Mouse (Mus musculus) forebrain, postnatal 0 days (tissue): ENCODE measurements at regions not wholly inside any gene's neighbourhood (a gene's known extent, or its start where the extent isn't known, plus 50 kb on each side); places are given as distances from the start of the nearest gene placed in this dataset.

ENCODE experiments used
- ATAC-seq: fragments of 200-750 bp; cut with Nextera tagmentation; 2 replicates; pipeline ENCODE4 v1.8.0; 2017; ENCODE audit warnings: mild to moderate bottlenecking, moderate library complexity
- DNase-seq: peaks from one replicate; pipeline ENCODE4 v3.0.0-alpha.2; 2015
- H3K27ac ChIP-seq: fragments of 300-500 bp; sonication (generic); 2 replicates; pipeline ENCODE4 v1.5.1; 2014; ENCODE audit warnings: low read depth, mild to moderate bottlenecking, antibody characterized with exemption, low read length, moderate library complexity, mixed read lengths
- H3K27me3 ChIP-seq: fragments of 300-500 bp; sonication (generic); 2 replicates; pipeline ENCODE4 v1.6.1; 2014; ENCODE audit warnings: mild to moderate bottlenecking, low read length, mixed read lengths; ENCODE audit not compliant: insufficient read depth
- H3K36me3 ChIP-seq: fragments of 300-500 bp; sonication (generic); 2 replicates; pipeline ENCODE4 v1.6.1; 2014; ENCODE audit warnings: mild to moderate bottlenecking, moderate library complexity; ENCODE audit not compliant: insufficient read depth
- H3K4me1 ChIP-seq: fragments of 300-500 bp; sonication (generic); 2 replicates; pipeline ENCODE4 v1.6.1; 2014; ENCODE audit warnings: antibody characterized with exemption; ENCODE audit not compliant: insufficient read depth
- H3K4me2 ChIP-seq: fragments of 300-500 bp; sonication (generic); 2 replicates; pipeline ENCODE4 v1.6.1; 2014; ENCODE audit warnings: low read depth, mild to moderate bottlenecking, moderate library complexity
- H3K4me3 ChIP-seq: fragments of 300-500 bp; sonication (generic); 2 replicates; pipeline ENCODE4 v1.5.1; 2014; ENCODE audit warnings: low read depth, low read length, mixed read lengths
- H3K9ac ChIP-seq: fragments of 300-500 bp; sonication (generic); 2 replicates; pipeline ENCODE4 v1.6.1; 2014; ENCODE audit warnings: mild to moderate bottlenecking
- H3K9me3 ChIP-seq: fragments of 300-500 bp; sonication (generic); 2 replicates; pipeline ENCODE4 v1.6.1; 2016; ENCODE audit warnings: low read length
- CTCF ChIP-seq: sonication (generic); IDR thresholded peaks from 2 replicates; pipeline ENCODE4 v1.5.1; 2016; ENCODE audit warnings: antibody characterized with exemption, control low read depth, low read depth
- WGBS: fragments of 180-500 bp; shearing (Covaris S2); extraction: QIAGEN DNeasy Blood & Tissue Kit; methylation state at CpG from one replicate; pipeline ENCODE4 v1.1.7; 2014; 5-methylcytosine and 5-hydroxymethylcytosine counted together

DNA sequence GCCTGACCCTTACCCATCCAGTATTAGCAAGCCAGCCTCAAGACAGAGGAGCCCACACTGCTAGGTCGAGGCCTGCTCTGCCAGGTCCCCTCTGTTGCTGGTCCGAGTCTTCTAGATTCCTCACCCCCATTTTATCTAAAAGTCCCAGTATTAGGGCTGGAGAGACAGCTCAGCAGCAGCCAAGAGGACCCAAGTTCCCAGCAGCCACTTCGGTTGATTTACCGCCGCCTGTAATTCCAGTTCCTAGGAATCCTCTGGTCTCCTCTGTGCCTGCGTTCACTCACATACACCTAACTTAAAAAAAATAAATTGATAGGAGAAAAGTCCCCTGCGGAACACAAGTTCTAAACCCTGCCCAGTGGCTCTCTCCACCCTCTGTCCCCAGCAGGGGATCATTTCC is 138.9 kb upstream of the Ubl3 start:
- Histone ChIP-seq H3K4me1 (no peaks in the 10 kb centered on the region), H3K9me3 (peaks cover 6% of the 10 kb centered on the region; the same call in 1 of the 2 replicates), H3K27me3 (no peaks in the 10 kb centered on the region), H3K4me2 (no peak overlapping the region), H3K27ac (no peak overlapping the region), H3K36me3 (no peaks in the 10 kb centered on the region), H3K4me3 (no peak overlapping the region), H3K9ac (no peak overlapping the region)
- no peak for ATAC-seq
- no peak for TF ChIP-seq CTCF
- WGBS: 73% methylated on average over 7 of the region's 7 CpGs
- no peak for DNase-seq

DNA sequence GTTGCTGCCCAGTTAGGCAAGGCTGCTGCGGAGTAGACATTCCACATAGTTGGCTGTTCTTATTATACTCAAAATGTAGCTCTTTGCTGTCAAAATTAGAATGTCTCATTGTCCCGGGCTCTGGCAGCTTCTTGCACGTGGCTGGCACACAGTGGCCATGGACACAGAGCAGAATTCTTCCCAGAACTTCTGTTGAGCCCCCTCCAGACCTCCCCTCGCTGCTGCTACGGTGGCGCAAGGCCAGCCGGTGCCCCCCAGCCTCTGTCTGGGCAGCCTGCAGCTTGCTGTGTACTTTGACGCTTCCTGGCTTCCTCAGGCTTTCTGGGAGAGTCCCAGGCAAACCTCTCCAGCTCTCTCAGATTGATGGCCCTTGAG is 138.2 kb upstream of the Ubl3 start:
- Histone ChIP-seq H3K27ac (0 out of 2 replicates have a peak overlapping the region, but pooled peaks have one; percentile 1), H3K4me3 (no peak overlapping the region), H3K27me3 (no peaks in the 10 kb centered on the region), H3K9ac (no peak overlapping the region), H3K36me3 (no peaks in the 10 kb centered on the region), H3K9me3 (peaks cover 6% of the 10 kb centered on the region; the same call in 1 of the 2 replicates), H3K4me2 (no peak overlapping the region), H3K4me1 (no peaks in the 10 kb centered on the region)
- DNase-seq (peak; percentile 55), ATAC-seq (peak; percentile 73)
- TF ChIP-seq CTCF: no peak
- 38% methylated on average over 8 of the region's 8 CpGs for WGBS

DNA sequence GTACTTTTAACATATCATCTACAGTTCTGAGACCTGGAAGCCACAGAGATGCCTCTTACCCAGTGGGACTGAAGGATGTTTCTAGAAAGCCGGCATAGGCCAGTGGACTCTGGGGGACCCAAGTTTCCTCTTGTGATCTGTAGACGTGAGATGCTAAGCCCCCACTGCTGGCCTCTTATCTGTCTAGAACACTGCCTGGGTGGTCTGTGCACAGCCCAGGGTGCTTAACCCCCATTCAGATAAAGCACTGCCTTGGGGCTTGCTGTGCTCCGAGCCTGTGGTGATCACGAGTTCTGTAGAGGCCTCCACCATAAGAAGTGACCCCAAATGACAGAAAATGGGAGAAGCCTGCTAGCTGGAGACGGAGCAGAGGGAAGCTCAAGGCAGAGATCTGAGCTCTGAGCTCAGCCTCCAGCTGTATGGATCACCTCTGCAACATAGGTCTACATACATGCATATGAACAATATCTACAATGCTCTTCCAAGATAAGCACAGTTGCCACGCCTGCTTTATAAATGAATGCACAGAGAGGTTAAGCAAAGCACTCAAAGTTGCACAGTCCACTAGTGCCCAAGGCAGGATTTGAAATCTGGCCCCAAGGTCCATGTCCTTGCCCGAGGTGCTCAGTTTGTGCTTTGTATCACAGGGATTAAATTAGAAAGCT is 137.7 kb upstream of the Ubl3 start:
- Histone ChIP-seq H3K4me3 (no peak overlapping the region), H3K36me3 (no peaks in the 10 kb centered on the region), H3K4me2 (no peak overlapping the region), H3K9ac (no peak overlapping the region), H3K9me3 (peaks cover 6% of the 10 kb centered on the region; the same call in 1 of the 2 replicates), H3K27me3 (no peaks in the 10 kb centered on the region), H3K27ac (0 out of 2 replicates have a peak overlapping the region, but pooled peaks have one; percentile 1), H3K4me1 (no peaks in the 10 kb centered on the region)
- no peak for TF ChIP-seq CTCF
- 57% methylated on average over 7 of the region's 7 CpGs for WGBS
- DNase-seq (no peak), ATAC-seq (no peak)

DNA sequence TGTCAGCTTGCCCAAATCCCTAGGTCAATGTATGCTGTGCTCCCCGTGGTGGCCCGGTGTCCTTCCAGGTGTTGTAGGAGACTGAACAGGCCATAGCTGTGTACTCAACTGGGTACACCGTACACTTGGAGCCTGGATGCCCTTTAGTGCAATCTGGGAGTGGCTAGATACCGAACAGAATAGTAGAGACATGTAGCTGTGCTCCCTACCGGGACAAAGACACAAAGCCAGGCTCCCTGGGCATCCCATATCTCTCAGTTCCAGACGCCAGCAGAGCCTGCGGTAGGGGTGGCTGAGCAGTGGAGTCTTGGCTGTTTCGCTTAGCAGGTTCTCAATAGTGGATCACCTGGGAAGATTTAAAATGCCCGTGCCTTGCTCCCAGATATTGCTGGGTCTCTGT is 136.7 kb upstream of the Ubl3 start:
- no peak overlapping the region for H3K27ac ChIP-seq
- no peaks in the 10 kb centered on the region for H3K4me1 ChIP-seq
- no peak for DNase-seq
- no peak overlapping the region for H3K4me2 ChIP-seq
- no peak overlapping the region for H3K4me3 ChIP-seq
- no peak for ATAC-seq
- no peaks in the 10 kb centered on the region for H3K36me3 ChIP-seq
- H3K27me3 ChIP-seq: no peaks in the 10 kb centered on the region
- WGBS: 86% methylated on average over 9 of the region's 9 CpGs
- no peak overlapping the region for H3K9ac ChIP-seq
- no peak for TF ChIP-seq CTCF
- H3K9me3 ChIP-seq: no peaks in the 10 kb centered on the region

DNA sequence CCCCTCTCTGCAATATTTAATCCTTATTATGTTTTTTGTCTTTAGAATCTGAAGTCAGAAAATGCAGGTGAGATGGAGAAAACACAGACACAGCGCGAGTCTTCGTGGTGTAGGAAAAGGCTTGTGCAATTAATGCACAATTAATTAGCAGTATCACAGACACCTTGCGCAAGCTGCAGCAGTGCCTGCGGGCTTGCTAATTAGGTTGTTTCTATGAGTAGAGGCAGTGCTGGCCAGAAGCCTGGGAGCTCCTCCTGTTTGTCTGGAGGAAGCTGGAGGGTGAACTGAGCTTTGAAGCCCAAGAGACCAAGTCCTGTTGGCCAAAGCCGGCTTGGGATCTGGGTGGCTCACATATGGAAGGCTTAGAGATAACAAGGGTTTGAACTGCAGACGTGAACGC is 135.9 kb upstream of the Ubl3 start:
- 22% methylated on average over 8 of the region's 8 CpGs for WGBS
- no peak for TF ChIP-seq CTCF
- no peaks in the 10 kb centered on the region for H3K9me3 ChIP-seq

DNA sequence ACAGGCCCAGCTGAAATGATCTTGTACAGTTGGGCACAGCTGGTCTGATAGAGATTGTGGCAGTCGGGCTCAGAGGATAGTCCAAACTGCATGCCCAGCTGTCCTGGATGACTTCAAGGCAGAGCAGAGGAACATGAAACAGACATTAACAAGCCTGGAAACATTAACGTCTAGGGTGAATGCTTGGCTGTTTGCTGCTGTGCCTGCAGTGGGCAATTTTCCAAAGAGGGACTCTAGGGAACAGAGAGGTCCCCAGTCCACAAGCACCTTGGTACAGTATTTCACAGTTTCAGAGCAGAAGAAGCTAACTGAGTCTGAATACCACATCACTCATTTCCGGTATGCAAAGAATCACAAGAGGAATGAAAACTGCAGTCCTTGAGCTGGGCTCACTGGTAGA is 135.2 kb upstream of the Ubl3 start:
- ATAC-seq (no peak), DNase-seq (no peak)
- Histone ChIP-seq H3K9me3 (no peaks in the 10 kb centered on the region), H3K4me3 (no peak overlapping the region), H3K27me3 (no peaks in the 10 kb centered on the region), H3K4me1 (no peaks in the 10 kb centered on the region), H3K4me2 (no peak overlapping the region), H3K9ac (no peak overlapping the region), H3K36me3 (no peaks in the 10 kb centered on the region), H3K27ac (no peak overlapping the region)
- 31% methylated on average over 3 of the region's 3 CpGs for WGBS
- no peak for TF ChIP-seq CTCF

More for the DNA sequence above, 135.9 kb upstream of the Ubl3 start:
- Histone ChIP-seq H3K4me2 (no peak overlapping the region), H3K27me3 (no peaks in the 10 kb centered on the region), H3K4me1 (no peaks in the 10 kb centered on the region), H3K27ac (no peak overlapping the region), H3K9ac (no peak overlapping the region), H3K36me3 (no peaks in the 10 kb centered on the region), H3K4me3 (no peak overlapping the region)
- DNase-seq: peak; percentile 68
- peak; percentile 50; the same call in 1 of the 2 replicates for ATAC-seq

DNA sequence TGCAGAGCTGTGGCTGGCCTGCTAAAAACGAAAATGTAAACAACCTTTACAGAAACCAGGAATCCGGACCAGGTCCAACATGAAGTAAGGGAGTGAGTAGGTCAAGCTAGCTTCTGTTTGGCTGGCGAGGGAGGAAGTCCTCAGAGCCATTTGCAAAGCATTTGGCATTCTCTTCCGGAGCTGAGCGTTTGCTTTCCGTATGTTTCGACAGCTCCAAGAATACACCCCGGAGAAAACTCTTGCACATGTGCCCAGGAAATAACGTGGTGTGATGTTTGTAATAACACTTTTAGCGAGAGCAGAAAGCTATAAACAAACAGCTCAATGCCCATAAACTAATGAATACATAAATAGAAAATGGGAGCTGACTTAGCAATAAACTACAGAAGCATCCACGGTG is 131.6 kb upstream of the Ubl3 start:
- Histone ChIP-seq H3K9me3 (no peaks in the 10 kb centered on the region), H3K9ac (no peak overlapping the region), H3K4me1 (no peaks in the 10 kb centered on the region), H3K4me3 (no peak overlapping the region), H3K36me3 (no peaks in the 10 kb centered on the region), H3K27me3 (no peaks in the 10 kb centered on the region), H3K27ac (no peak overlapping the region), H3K4me2 (no peak overlapping the region)
- DNase-seq: peak; percentile 35
- ATAC-seq: no peak
- 45% methylated on average over 11 of the region's 11 CpGs for WGBS
- TF ChIP-seq CTCF: no peak
